Mouse (Mus musculus) left cerebral cortex, adult 2 months (tissue): ENCODE results near the gene Acads. TPM values are rescaled to one million over a fixed set of nuclear protein-coding genes. Genes with fewer than 3 reads are reported as not detected.
A peak's percentile ranks its signal among the peaks of the same experiment; 100 is the strongest.
"Not testable (repeated sequence)": the region's sequence is repeated elsewhere in the genome, so short reads cannot be mapped to it uniquely, and the experiment has no call there.

ENCODE experiments used
- DNase-seq, 2 experiments: peaks; one replicate each; pipeline ENCODE4 v3.0.0; 2021 to 2022; ENCODE audit warnings: low spot score in 2 of 2, mixed read lengths in 1 of 2; ENCODE audit errors: extremely low spot score in 1 of 2
- H3K27ac ChIP-seq: fragments of 200-600 bp; 2 replicates; pipeline ENCODE4 v1.8.1; 2022
- H3K4me3 ChIP-seq: fragments of 200-600 bp; 2 replicates; pipeline ENCODE4 v1.8.1; 2022
- CTCF ChIP-seq: fragments of 200-600 bp; IDR thresholded peaks from 2 replicates; pipeline ENCODE4 v1.8.1; 2022; ENCODE audit warnings: antibody characterized with exemption, mild to moderate bottlenecking, moderate library complexity
- intact Hi-C: fragments of 180-260 bp; cut with DNase I; formaldehyde crosslinking; loops from one replicate; pipeline ENCODE4 v1.15.1; 2025
- long read RNA-seq, 2 experiments: library from polyadenylated mRNA; stranded (forward); transcript quantifications; one replicate each; pipeline ENCODE4 v2.0.0; 2021; ENCODE audit warnings: borderline mapping rate in 2 of 2
- total RNA-seq, 2 experiments: library from RNA; stranded (reverse); gene quantifications; 2 replicates each; pipeline ENCODE4 v1.2.3; 2021

The Acads gene
- total RNA-seq, result 1 to 10 TPM; 6.5 to 7.2 TPM
- long read RNA-seq, experiment 1, partial matches to known transcripts, result 0 of 3 reads
- long read RNA-seq, experiment 1, other reads (novel, unspliced or antisense), result 0 of 3 reads
- long read RNA-seq, experiment 2, partial matches to known transcripts, result 1 of 1 reads
- long read RNA-seq, experiment 2, other reads (novel, unspliced or antisense), result 0 of 1 reads

DNA sequence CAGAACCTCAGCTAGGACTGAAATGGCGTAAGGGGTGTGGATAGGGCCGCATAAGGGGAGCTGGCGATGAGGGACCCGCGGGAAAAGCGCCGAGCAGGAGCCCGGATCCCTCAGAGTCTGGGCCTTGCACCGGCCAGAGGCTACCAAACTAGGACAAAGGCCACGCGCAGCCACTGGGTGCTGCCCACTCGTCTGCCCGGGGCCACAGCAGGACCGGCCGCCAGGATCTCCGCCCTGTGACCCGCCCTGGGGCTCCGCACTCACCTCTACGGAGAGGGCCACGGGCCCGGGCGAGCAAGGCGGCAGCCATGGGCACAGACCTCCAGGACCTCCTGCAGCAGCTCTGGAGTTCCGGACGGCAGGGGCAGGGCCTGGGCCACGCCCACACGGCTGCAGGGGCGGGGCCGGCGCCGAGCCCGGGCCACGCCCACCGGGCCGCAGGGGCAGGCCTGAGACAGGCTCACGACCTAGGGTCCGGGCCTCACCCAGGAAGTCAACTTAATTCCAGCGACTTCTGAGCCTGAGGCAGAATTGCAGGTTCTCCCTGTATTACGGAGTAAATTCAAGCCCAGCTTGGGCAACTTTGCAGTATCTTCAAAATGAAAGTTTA, at the start of gene Acads:
Gene Acads (minus strand): TSS at position 386 of the 610 bp plus-strand sequence.
- 0 out of 2 replicates have a peak within 1 kb of the TSS, but pooled peaks have one; percentile 1 for H3K27ac ChIP-seq
- intact Hi-C loops, result no loop called here
- TF ChIP-seq CTCF, result no peak
- DNase-seq, result peak; percentile 51 to 69
- peak within 1 kb of the TSS; percentile 63 for H3K4me3 ChIP-seq

GRCm38 (mm10) chr5:115167396-115167795, 48.2 kb upstream of the Acads start:
- Histone ChIP-seq H3K4me3 (no peak overlapping the region), H3K27ac (no peak overlapping the region)
- DNase-seq, result no peak
- intact Hi-C loops, result no loop called here
- no peak for TF ChIP-seq CTCF

- no peak for TF ChIP-seq CTCF
- DNase-seq, result no peak
- Histone ChIP-seq H3K27ac (no peak overlapping the region), H3K4me3 (no peak overlapping the region)
- intact Hi-C loops, result no loop called here
Measured at GRCm38 (mm10) chr5:115166815-115167194, 47.7 kb upstream of the Acads start.

DNA sequence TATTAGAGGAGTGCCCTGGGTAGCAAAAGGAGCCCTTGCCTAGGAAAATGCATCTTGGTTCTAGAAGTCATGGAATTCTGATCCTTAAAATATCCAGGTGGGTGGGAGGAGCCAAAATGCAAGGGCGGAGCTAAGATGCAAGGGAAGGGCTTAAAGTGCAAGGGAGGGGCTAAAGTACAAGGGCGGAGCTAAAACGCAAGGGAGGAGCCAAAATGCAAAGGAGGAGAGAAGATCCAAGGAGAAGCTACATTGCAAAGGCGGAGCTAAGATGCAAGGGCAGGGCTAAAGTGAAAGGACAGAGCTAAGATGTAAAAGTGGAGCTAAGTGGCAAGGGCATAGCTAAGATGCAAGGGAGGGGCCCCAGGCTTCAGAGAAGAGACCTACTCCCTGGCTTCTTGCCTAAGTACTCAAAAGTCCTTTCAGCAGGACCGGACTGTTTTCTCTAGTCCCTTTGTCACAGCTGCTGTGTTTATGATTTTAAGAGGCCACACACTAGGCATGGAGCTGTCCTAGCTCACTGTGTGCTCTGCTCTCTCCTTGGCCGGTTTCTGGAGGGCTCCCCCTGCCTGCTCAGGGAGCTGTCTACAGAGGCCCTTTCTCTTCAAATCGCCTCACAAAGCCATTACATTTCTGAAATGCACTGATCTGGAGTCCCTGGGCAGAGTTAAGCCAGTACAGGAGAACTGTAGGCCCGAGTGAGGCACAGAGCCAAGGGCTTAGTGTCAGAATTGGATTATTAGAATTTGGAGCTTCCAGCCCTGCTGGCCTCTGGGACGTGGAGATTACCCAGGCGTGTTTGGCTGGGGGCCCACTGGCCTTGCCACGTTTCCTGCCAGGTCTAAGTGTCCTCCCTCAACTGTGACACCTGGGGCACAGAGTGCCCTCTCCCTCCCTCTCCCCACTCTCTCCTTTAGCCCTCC, 47.0 kb upstream of the Acads start:
- no peak; the same call in none of the 2 replicates for TF ChIP-seq CTCF
- DNase-seq, result no peak
- Histone ChIP-seq H3K27ac (no peak overlapping the region), H3K4me3 (no peak overlapping the region)
- intact Hi-C loops, result no loop called here

- intact Hi-C loops, result no loop called here
Measured at GRCm38 (mm10) chr5:115165351-115165750, 46.2 kb upstream of the Acads start.

DNA sequence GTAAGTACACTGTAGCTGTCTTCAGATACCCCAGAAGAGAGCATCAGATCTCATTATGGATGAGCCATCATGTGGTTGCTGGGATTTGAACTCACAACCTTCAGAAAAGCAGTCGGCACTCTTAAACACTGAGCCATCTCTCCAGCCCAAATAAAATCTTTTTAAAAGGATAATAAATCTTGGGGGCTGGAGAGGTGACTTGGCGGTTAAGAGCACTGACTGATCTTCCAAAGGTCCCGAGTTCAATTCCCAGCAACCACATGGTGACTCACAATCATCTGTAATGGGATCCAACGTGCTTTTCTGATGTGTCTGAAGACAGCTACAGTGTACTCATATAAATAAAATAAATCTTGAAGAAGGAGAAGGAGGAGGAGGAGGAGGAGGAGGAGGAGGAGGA, 45.3 kb upstream of the Acads start:
- intact Hi-C loops, result loop anchor here (5.0 kb wide), 1 partner anchor 187 kb away; no protein-coding TSS in a partner anchor
- not testable (repeated sequence) for H3K27ac ChIP-seq, H3K4me3 ChIP-seq, DNase-seq

More at GRCm38 (mm10) chr5:115165351-115165750, 46.2 kb upstream of the Acads start:
- DNase-seq, result no peak
- H3K27ac ChIP-seq, result no peak overlapping the region
- peak; percentile 59 for TF ChIP-seq CTCF
- H3K4me3 ChIP-seq, result no peak overlapping the region

GRCm38 (mm10) chr5:115163563-115163962, 44.4 kb upstream of the Acads start:
- intact Hi-C loops, result loop anchor here (5.0 kb wide), 1 partner anchor 186 kb away; no protein-coding TSS in a partner anchor
- Histone ChIP-seq H3K4me3 (no peak overlapping the region), H3K27ac (no peak overlapping the region)
- TF ChIP-seq CTCF, result peak; percentile 63
- peak; percentile 53 to 58 for DNase-seq

- DNase-seq, H3K27ac ChIP-seq, H3K4me3 ChIP-seq: not testable (repeated sequence)
- intact Hi-C loops, result loop anchor here (5.0 kb wide), 1 partner anchor 185 kb away; no protein-coding TSS in a partner anchor
Measured at GRCm38 (mm10) chr5:115161940-115162279, 42.8 kb upstream of the Acads start.

- no peak overlapping the region for H3K4me3 ChIP-seq
- TF ChIP-seq CTCF, result no peak
- intact Hi-C loops, result loop anchor here (5.0 kb wide), 1 partner anchor 184 kb away; no protein-coding TSS in a partner anchor
- peak overlapping the region; percentile 57 for H3K27ac ChIP-seq
- no peak for DNase-seq
Measured at GRCm38 (mm10) chr5:115161064-115161939, 42.2 kb upstream of the Acads start.

GRCm38 (mm10) chr5:115160655-115161054, 41.5 kb upstream of the Acads start:
- intact Hi-C loops, result loop anchor here (5.0 kb wide), 1 partner anchor 183 kb away; no protein-coding TSS in a partner anchor
- Histone ChIP-seq H3K4me3 (no peak overlapping the region), H3K27ac (peak overlapping the region; percentile 57)
- no peak for DNase-seq
- no peak for TF ChIP-seq CTCF

GRCm38 (mm10) chr5:115159165-115159564, 40.0 kb upstream of the Acads start:
- intact Hi-C loops, result no loop called here
- no peak for TF ChIP-seq CTCF
- Histone ChIP-seq H3K4me3 (peak overlapping the region; percentile 96), H3K27ac (peak overlapping the region; percentile 96)
- DNase-seq, result no peak
